Mouse (Mus musculus): ENCODE data around the gene Rab6a. TPM values are rescaled to one million over a fixed set of nuclear protein-coding genes. Genes with fewer than 3 reads are reported as not detected.

Rab6a gene
- 317 and 396 TPM in 2 replicates for polyA plus RNA-seq (2021; fragmentation: Nextera tagmentation)
- long read RNA-seq, experiment 1, transcript Rab6a-204 (3 exons, 567 nt): minor isoform, 6 of 1,451 reads
- long read RNA-seq, experiment 1, transcript Rab6a-202 (8 exons, 3,110 nt): minor isoform, 52 of 1,451 reads
- long read RNA-seq, experiment 1, transcript Rab6a-201 (8 exons, 3,214 nt): major isoform, 1,273 of 1,451 reads
- long read RNA-seq, experiment 1, partial matches to known transcripts: 83 of 1,451 reads
- long read RNA-seq, experiment 1, other reads (novel, unspliced or antisense): 37 of 1,451 reads
- long read RNA-seq, experiment 2, transcript Rab6a-201 (8 exons, 3,214 nt): major isoform, 3,811 of 4,047 reads
- long read RNA-seq, experiment 2, transcript Rab6a-202 (8 exons, 3,110 nt): minor isoform, 163 of 4,047 reads
- long read RNA-seq, experiment 2, partial matches to known transcripts: 14 of 4,047 reads
- long read RNA-seq, experiment 2, other reads (novel, unspliced or antisense): 59 of 4,047 reads

GRCm38 (mm10) chr7:100607214-100608129, at the start of gene Rab6a:
TSS of gene Rab6a (plus strand) at chr7:100607410.

GRCm38 (mm10) chr7:100608130-100608741, 1.0 kb downstream of the Rab6a start, which contains the start of gene Mrpl48:
TSS of gene Mrpl48 (minus strand) at chr7:100608301.

GRCm38 (mm10) chr7:100662231-100662630, 55.0 kb downstream of the Rab6a start, which contains the start of gene Plekhb1:
TSS of gene Plekhb1 (minus strand) at chr7:100662414.

Other genes with a start within 250 kb of the Rab6a start
- gene C2cd3, start 235.2 kb upstream of the Rab6a start, polyA plus RNA-seq (2021; fragmentation: Nextera tagmentation): 5.5 and 6.7 TPM in 2 replicates
- 156 and 167 TPM in 2 replicates for gene Ppme1, start 235.1 kb upstream of the Rab6a start, polyA plus RNA-seq (2021; fragmentation: Nextera tagmentation)
- gene Ucp3, start 134.4 kb upstream of the Rab6a start, polyA plus RNA-seq (2021; fragmentation: Nextera tagmentation): 0.88 and 1.4 TPM in 2 replicates
- 24.6 and 40.4 TPM in 2 replicates for gene Ucp2, start 114.1 kb upstream of the Rab6a start, polyA plus RNA-seq (2021; fragmentation: Nextera tagmentation)
- gene Dnajb13, start 92.5 kb upstream of the Rab6a start, polyA plus RNA-seq (2021; fragmentation: Nextera tagmentation): 1.9 and 2.8 TPM in 2 replicates
- gene Coa4, start 70.3 kb upstream of the Rab6a start, polyA plus RNA-seq (2021; fragmentation: Nextera tagmentation): 14.7 and 18.0 TPM in 2 replicates
- 115 and 125 TPM in 2 replicates for gene Mrpl48, start 891 bp downstream of the Rab6a start, polyA plus RNA-seq (2021; fragmentation: Nextera tagmentation)
- gene Plekhb1, start 55.0 kb downstream of the Rab6a start, polyA plus RNA-seq (2021; fragmentation: Nextera tagmentation): 635 and 802 TPM in 2 replicates
- 126 and 175 TPM in 2 replicates for gene Fam168a, start 99.2 kb downstream of the Rab6a start, polyA plus RNA-seq (2021; fragmentation: Nextera tagmentation)

All from layer of hippocampus, adult 6 months (tissue).